Mouse (Mus musculus) CD8-positive naive resting alpha-beta T cell, adult 2 months (primary cell): ENCODE data around the gene Dag1.
"Not testable (repeated sequence)": the region's sequence is repeated elsewhere in the genome, so short reads cannot be mapped to it uniquely, and the experiment has no call there.

ENCODE experiments used
- DNase-seq, 2 experiments: peaks; one replicate each; pipeline ENCODE4 v3.0.0; 2022; ENCODE audit warnings: low read depth in 2 of 2, low spot score in 2 of 2

Gene Dag1

DNA sequence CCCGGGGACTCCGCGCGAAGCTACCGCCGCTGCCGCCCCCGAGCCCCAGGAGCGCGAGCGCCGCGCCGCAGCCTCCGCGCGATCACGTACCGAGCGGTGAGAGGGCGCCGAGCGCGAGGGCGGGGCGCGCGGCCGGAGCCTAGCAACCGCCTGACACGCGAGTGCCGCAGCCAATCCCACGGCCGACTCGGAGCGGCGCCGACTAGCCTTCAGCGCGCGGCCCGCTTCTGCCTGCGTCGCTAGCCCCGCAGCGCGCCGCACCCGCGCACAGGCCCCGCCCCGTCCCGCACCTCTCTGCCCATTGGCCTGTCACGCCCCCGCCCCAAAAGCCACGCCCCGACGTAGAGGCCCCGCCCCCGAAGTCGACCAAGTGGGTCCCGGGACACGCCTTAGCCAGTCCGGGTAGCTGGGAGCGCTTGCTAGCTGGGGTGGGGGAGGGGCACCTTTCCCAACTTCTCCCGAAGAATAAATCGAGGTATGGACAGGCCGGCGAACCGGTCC lies at the start of gene Dag1:
TSS of gene Dag1 (minus strand) at position 269 of the 501 bp plus-strand sequence.
- peak; percentile 96 to 99 for DNase-seq

DNA sequence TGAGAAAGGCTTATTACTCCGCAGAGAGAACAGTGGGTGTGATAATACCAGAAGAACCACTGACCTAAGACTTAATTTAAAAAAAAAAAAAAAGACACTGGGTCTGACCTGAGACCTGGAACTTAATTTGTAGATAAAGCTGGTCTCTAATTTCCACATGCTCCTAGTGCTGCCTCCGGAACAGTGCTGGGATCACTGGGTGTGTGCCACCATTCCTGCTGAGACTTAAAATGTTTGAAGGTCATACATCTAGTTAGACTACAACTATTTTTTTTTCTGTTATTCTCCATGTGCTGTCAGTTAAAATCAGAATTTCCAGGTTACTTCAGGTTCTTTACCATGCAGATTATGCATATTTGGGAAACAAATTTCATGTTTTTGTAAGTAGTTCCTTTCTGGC lies 44.4 kb upstream of the Dag1 start:
- no peak for DNase-seq

DNA sequence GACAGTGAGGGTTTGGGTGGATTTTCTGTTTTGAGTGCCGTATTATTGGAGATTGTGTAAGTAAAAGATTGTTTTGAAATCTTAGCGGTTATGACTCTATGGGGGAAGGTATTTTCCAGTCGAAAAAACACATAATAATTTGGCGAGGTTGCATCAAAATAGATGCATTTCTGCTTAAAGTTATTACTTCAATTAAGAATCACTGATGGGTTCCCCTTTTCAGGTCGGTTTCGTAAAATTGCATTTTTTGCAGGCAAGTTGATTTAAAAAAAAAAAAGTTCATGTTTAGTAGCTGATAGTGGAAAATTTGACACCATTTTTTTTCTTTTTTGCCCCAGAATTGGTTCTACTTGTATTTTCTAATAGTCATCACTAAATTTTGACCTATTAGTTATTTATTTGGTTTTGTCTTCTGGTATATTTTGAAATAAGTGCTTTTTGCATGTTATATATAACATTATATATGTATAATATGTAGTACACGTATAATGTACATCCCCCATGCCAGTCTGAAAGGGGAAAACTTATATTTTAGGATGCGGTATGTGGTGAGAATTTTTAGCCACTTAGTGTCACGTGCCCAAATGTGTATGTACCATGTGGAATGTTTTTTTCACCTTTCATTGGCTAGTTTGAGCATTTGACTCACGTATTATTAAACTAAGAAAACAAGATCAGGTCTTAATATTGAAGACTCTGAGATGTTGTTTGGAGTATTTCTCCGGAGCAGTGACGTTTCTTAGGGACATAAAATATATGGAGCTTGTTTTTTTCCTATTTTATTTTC lies 43.5 kb upstream of the Dag1 start:
- DNase-seq: no peak

DNA sequence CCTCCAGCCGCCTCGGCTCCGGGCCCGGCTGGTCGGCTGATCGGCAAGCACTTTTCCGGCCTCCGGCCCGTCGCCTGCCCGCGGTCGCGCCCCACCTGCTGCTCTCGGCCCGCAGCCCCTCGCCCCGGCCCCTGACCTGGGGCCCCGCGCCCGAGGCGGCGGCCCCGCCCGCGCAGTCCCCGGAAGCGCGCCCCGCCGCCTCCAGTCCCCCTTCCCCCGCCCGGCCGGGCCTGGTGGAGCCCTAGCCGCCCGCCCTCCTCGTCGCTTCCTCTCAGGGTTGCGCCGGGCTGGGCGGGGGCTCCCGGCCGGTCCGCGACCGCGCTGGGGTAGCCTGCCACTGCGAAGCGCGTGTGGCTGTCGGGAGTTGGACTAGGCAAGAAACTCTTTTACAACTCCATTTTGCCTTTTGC lies 42.8 kb upstream of the Dag1 start:
- peak in 1 of 2 experiments; percentile 71 for DNase-seq

DNA sequence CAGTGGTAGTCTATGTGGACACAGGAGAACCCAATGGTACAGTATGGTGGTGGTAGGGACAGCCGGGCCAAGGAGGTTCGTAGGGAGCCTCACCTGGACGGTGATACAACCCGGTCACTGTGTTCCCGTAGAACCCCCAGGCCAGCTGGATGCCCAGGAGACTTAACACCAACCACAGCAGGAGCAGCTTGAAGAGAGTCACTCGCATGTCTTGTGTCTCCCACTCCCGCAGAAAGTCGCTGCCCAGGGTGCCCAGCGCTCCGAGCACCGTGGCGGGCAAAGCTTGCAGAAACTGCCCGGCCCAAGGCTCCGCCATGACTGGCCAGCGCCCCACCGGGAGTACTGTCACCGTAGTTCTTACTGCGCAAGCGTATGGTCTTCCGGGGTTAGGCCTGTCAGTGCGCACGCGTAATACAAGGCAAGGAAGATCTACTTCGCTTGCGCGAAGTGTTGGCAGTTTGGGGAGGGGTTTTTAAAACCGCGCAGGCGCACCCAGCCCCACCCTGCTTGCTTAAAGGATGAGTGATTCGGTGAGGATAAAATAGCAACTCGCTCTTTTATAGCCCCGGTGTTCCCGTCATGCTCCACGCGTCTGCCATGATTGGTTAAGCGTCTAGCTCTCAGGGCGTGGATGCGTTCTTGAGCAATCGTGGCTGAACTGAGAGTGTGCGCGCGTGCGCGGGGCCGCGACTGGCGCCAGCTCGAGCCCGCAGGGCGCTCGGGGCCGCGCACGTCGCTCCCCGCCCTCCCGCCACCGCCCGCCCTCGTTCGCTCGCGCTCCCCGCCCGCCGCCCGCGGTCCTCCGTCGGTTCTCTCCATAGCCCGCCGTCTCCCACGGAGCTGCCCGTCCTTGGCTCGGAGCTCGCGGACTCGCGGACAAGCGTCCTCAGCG lies 42.1 kb upstream of the Dag1 start, which contains the start of the genes Rhoa and Tcta:
TSS of gene Rhoa (plus strand) at position 501 of the 892 bp plus-strand sequence.
TSS of gene Tcta (minus strand) at position 532 of the 892 bp plus-strand sequence.
- DNase-seq: peak; percentile 97 to 98

DNA sequence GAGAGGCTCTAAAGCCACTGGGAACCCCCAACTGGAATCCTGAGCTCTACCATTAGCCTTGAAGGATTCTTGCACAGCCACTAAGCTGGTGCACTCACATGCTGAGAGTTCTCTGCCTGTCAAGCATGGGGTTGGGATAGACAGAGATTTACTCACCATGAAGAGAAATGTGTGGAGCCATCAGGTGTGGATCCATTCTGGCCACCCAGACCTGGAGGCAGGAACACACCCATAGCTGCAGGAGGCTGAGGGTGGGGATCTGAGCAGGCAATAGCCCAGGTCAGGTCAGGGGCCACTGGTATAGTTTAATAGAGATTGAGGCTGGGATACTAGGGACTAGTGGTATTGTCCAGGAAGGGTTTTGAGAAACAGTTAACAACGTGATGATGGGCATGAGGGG lies 41.4 kb upstream of the Dag1 start:
- no peak for DNase-seq

DNA sequence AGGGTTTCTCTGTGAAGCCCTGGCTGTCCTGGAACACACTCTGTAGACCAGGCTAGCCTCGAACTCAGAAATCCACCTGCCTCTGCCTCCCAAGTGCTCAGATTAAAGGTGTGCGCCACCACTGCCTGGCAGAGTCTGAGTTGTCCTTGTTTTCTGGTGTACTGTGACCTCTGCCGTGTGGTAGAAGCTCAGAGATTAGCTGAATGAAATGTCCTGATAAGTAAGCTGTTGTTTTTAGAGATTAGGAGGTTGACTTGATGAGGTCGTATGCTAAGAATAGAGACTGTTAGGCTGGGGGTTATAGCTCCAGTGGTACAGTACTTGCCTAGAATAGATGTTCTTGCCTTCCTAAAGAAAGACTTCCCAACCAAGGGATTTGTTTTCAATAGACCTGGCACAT lies 41.0 kb upstream of the Dag1 start:
- no peak for DNase-seq

DNA sequence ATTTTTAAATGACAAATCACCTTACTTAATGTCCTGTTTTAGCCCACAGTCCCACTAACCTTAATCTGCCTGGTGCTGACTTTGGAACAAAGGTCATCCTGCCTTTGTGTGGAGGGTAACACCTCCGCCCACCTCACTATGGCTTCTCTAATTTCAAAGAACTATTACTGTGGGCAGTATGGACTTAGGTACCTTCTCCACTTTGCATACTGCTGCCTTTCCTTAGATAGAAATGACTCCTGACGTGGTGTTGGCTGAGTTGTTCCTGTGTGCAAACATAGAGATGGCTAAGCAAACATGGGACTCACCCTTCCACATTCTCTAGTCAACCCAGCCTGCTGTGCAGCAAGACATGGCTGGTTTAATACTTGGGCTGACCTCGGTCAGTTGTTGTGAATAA lies 38.1 kb upstream of the Dag1 start:
- DNase-seq: no peak

DNA sequence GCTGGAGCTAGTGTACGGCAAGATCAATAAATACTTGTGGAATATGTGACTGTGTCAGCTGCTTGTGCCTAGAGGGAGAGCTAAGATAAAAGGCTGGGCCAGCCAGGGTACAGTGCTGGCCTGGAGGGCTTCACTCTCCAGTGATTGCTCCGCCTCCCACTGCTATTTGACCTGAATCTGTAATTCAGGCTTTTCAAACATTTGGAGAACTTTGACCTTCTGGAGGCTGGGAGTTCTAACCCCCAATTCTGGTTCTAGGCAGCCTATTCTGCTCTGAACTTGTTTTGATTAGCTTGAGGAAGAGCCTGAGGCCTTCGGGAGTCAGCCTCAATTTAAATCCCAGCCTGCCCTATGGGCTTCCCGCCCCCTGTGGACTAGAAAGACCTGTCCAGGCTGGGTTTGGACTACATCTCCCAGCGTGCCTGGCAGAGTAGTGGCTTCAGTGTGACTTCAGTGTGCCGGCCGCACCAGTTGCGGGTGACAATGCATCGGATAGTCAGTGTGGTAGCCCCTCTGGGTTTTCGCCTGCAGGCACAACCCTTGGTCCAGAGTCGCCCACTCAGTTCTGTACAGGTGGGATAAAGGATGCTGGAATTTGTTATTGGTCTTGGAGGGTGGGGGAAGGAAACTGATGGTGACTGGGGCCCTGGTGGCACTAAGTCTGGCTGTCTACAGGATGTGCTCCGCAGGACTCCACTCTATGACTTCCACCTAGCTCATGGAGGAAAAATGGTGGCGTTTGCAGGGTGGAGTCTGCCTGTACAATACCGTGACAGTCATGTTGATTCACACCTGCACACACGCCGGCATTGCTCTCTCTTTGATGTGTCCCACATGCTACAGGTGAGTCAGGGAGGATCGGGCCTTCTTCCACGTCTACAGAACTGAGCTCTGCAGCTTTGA lies 32.9 kb upstream of the Dag1 start, which contains the start of gene Amt:
TSS of gene Amt (plus strand) at position 401 of the 903 bp plus-strand sequence.
- no peak for DNase-seq

DNA sequence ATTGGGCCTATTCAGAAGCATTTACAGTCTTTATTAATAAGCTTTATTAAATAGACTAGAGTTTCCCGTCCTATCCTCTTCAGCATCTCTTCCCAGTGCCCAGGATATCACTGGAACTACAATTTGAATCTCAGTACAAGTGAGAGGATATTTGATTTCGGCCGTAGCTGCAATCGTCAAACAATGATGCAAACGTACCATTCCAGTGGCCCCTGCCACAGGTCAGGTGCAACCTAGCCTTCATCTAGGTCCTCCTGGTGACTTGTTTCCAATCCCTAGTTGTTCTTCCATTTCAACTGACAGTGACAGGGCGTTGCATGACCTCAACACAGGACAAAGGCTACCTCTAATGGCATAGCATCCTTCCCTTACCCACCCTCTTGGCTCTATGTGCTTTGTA lies 27.0 kb upstream of the Dag1 start:
- DNase-seq: no peak

DNA sequence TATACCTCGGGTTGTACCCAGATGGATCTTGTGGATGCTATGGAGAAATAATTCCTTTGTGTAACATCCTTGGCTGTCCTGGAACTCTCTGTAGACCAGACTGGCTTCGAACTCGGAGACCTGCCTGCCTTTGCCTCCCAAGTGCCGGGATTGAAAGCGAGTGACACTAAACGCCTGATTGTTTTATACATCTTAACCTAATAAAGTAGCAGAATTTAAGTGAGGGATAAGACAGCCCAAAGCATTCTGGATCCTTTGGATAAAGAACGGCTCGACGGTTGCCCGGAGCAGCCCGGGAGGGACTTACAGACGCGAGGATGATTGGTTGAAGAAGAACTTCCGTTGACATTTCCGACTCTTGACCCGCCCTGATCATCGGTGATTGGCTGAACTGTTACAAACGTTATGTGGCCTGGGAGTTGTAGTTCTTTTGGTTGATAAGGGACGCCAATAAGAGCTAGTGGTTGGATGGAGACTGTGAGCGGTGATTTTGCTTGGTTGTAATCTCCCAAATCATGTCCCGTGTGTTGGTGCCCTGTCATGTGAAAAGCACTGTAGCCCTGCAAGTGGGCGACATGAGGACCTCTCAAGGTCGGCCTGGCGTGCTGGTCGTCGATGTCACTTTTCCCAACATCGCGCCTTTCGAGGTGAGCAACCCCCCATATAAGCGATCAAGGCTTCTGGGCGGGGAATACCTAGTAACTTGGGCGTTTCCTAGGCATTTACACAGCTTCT lies 26.4 kb upstream of the Dag1 start, which contains the start of gene Nicn1:
TSS of gene Nicn1 (plus strand) at position 414 of the 735 bp plus-strand sequence.
- peak; percentile 82 to 88 for DNase-seq

DNA sequence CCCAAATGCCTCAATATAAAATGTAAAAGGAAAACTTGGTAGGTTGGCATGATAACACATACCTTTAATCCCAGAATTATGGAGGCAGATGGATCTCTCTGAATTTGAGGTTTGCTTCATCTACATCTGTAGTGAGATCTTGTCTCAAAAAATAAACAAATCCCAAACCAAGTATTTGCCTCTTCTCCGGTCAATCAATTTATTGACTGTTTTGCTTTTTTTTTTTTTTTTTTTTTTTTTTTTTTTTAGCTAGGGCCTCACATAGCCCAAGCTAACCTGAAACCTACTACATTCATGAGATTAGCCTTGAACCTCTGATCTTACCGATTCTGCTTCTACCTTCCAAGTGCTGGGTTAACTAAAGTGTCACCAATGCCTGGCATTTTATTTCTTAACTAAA lies 25.6 kb upstream of the Dag1 start:
- no peak for DNase-seq

DNA sequence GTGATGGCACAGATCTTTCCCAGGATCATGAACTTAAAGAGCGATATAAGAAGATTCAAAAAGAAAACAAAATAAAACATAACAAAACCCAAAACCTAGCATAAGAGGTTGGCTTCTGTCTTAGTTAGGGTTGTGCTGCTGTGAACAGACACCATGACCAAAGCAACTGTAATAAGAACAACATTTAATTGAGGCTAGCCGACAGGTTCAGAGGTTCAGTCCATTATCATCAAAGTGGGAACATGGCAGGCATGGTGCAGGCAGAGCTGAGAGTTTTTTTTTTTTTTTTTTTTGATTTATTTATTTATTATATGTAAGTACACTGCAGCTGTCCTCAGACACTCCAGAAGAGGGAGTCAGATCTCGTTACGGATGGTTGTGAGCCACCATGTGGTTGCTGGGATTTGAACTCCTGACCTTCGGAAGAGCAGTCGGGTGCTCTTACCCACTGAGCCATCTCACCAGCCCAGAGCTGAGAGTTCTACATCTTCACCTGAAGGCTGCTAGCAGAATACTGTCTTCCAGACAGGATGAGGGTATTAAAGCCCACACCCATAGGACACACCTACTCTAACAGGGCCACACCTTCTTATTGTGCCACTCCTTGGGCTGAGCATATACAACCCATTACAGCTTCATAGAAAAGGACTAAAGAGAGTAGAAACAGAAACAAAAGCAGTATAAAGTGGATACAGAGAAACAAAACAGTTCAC lies 23.9 kb upstream of the Dag1 start:
- not testable (repeated sequence) for DNase-seq

DNA sequence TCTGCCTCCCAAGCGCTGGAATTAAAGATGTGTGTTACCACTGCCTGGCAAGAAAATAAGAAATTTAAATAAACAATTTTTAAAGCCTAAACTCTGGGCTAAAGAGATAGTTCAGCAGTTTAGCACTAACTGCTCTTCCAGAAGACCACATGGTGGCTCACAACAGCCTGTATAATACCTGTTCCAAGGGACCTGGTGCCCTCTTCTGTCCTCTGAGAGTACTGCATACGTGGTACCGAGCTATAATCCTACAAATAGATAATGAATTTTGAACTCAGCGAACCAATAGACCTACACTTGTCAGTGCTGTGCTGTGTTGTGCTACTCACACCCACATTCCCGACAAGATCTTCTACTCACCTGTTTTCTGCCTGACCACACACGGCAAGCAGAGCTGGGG lies 20.7 kb upstream of the Dag1 start:
- peak; percentile 67 to 76 for DNase-seq

DNA sequence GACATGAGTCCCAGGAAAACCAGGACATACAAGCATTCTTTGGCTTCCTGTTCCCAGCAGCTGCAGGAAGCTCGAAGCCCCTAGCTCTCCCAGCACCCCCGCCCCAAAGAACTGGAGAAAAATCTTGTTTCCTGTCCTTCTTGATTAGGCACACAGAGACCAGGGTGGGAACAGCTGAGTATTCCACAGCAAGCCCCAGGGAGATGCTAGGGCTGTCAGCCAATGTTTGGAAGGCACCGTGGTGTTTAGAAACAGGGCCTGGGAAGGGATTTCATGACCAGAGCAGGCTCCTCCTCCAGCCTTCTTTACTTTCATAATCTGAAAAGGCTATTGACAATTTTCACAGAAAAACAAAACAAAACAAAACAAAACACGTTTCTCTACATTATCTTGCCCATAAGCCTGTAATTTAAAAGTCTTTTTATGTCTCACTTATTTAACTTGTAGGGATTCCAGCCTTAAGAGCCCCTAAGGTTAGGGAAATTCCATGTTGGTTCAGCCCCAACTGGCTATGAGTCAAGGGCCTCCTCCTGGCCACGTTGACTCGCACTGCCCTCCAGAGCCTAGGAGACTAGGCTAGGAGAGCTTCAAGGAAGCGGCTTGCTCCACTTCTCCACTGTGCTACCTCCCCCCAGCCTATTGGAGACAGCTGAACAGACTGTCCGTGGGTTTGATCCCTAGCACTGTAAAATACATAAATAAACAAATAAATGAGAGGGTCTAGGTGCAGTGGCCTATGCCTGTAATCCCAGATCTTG lies 16.5 kb upstream of the Dag1 start:
- DNase-seq: no peak

DNA sequence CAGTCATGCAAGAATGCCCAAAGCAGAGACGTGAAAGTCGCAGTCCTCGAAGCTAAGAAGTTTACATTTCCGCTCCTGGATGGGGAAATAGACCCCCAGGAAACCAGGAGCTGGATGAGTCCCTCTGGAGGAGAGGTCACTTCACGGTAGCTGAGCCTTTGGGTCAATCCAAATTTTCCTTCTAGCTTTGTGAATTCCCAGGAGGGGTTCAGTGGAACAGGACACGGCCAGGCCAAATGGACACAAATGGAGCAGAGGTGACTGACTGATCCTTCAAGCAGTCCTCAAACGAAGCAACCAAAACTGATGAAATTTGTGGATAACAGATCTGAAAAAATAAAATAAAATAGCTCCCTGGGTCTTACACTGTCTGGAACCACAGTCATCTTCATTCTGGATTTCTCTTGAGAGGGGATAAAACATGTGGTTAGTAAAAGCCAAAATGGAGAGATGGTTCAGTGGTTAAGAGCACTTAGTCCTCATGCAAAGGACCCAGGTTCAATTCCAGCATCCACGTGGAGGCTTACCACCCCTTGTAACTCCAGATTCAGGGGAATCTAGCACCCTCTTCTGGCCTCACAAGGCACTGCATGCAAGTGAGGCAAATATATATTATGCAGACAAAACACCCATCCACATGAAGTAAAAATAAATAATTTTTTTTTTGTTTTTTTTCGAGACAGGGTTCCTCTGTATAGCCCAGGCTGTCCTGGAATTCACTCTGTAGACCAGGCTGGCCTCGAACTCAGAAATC lies 15.1 kb upstream of the Dag1 start:
- DNase-seq: peak; percentile 41 to 67

DNA sequence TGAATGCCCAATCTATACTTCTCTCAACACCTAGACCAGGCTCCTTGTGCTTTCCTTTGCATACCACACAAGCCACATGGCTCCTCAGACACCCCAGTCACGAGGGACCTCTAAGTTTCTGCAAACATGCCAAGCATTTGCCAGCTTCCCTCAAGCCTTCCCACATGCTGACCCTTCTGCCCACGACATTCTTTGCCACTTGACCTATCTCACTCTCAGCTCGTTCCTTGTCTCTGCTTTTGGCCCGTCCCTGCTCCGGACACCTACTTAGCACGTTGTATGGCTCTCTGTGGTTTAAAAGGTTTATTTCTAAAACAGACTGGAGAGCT lies 11.5 kb upstream of the Dag1 start:
- DNase-seq: no peak
